In genomic region chr1:133771831-133772399, GRCm38 (mm10) we compare ENCODE assay signal across 10 mouse cellular contexts. TPM values are rescaled to one million over a fixed set of nuclear protein-coding genes. Genes with fewer than 3 reads are reported as not detected.
DNase-seq lines count a peak whose midpoint lies in the region; ATAC-seq and TF ChIP-seq lines count a peak whose summit lies in the region.
"Had no signal": no experiment of that assay in that cellular context is flagged by ENCODE, and none has a peak within 500 bp of the region (broad histone marks: within the 10 kb centered on the region; RNA-seq: fewer than 3 reads in every experiment).

No protein-coding gene starts in this region.

- 0 out of 2 replicates have a peak overlapping the region, but pooled peaks have one; percentile 31 for H3K27ac ChIP-seq in forebrain, embryonic 13.5 days
- H3K27ac ChIP-seq in forebrain, embryonic 14.5 days (ENCODE audit: low read depth, low read length), result no peak overlapping the region
- peak overlapping the region; percentile 0; the same call in 1 of the 2 replicates for H3K27ac ChIP-seq in lung, embryonic 14.5 days (ENCODE audit: low read depth)
- no peak overlapping the region for H3K27ac ChIP-seq in forebrain, embryonic 16.5 days (ENCODE audit: low read length)

- no peak for TF ChIP-seq POLR2A in myocyte (IDR thresholded peaks at IDR 0.05; ENCODE audit: insufficient read length, low read depth)

- no peak overlapping the region for H3ac ChIP-seq in myocyte (ENCODE audit: control insufficient read depth, insufficient read length)

- no peak for TF ChIP-seq CTCF in lung, embryonic 14.5 days (IDR thresholded peaks at IDR 0.05; ENCODE audit: low read depth)

- 0 out of 2 replicates have a peak, but pooled peaks cover 3% of the 10 kb centered on the region for H3K4me1 ChIP-seq in forebrain, embryonic 13.5 days
- no peaks in the 10 kb centered on the region for H3K4me1 ChIP-seq in forebrain, embryonic 14.5 days (ENCODE audit: control insufficient read depth, insufficient read depth, low read length)
- H3K4me1 ChIP-seq in lung, embryonic 14.5 days (ENCODE audit: insufficient read depth), result peaks cover 7% of the 10 kb centered on the region
- no peaks in the 10 kb centered on the region for H3K4me1 ChIP-seq in forebrain, embryonic 16.5 days (replicated peaks; ENCODE audit: control insufficient read depth, insufficient read depth, low read length)

- 82% methylated on average over 10 of the region's 10 CpGs for WGBS in forebrain, embryonic 13.5 days
- 81% methylated on average over 10 of the region's 10 CpGs for WGBS in forebrain, embryonic 14.5 days
- 46% methylated on average over 10 of the region's 10 CpGs for WGBS in lung, embryonic 14.5 days
- 76% methylated on average over 10 of the region's 10 CpGs for WGBS in forebrain, embryonic 16.5 days

- no peaks in the 10 kb centered on the region for H3K9me3 ChIP-seq in forebrain, embryonic 13.5 days (replicated peaks)
- no peaks in the 10 kb centered on the region for H3K9me3 ChIP-seq in forebrain, embryonic 14.5 days (replicated peaks; ENCODE audit: control insufficient read depth, low read length)
- H3K9me3 ChIP-seq in lung, embryonic 14.5 days (ENCODE audit: low read depth, low read length), result no peaks in the 10 kb centered on the region
- H3K9me3 ChIP-seq in forebrain, embryonic 16.5 days (ENCODE audit: control insufficient read depth, low read length), result no peaks in the 10 kb centered on the region

- peaks cover 8% of the 10 kb centered on the region for H3K79me2 ChIP-seq in myocyte (ENCODE audit: control insufficient read depth, insufficient read depth)

- H3K36me3 ChIP-seq in forebrain, embryonic 13.5 days (ENCODE audit: poor library complexity, severe bottlenecking), result no peaks in the 10 kb centered on the region
- H3K36me3 ChIP-seq in forebrain, embryonic 14.5 days (ENCODE audit: control insufficient read depth, insufficient read depth, low read length), result no peaks in the 10 kb centered on the region
- no peaks in the 10 kb centered on the region for H3K36me3 ChIP-seq in lung, embryonic 14.5 days (ENCODE audit: insufficient read depth)
- H3K36me3 ChIP-seq in forebrain, embryonic 16.5 days (ENCODE audit: control insufficient read depth, insufficient read depth), result no peaks in the 10 kb centered on the region
- H3K36me3 ChIP-seq in myocyte (ENCODE audit: control insufficient read depth, insufficient read depth), result no peaks in the 10 kb centered on the region

- no peak for DNase-seq in forebrain, embryonic 14.5 days (ENCODE audit: low spot score)
- peak; percentile 33 for DNase-seq in lung, embryonic 14.5 days
- no peak for DNase-seq in lung, postnatal 36 days
- DNase-seq in left cerebral cortex, postnatal 4 days, result no peak
- DNase-seq in urinary bladder, postnatal 4 days (ENCODE audit: low spot score in 2 of 2), result no peak
- DNase-seq: kidney, adult 18-20 months; lung, postnatal 4 days had no signal

- ATAC-seq in forebrain, embryonic 13.5 days, result no peak
- no peak for ATAC-seq in forebrain, embryonic 14.5 days
- ATAC-seq in lung, embryonic 14.5 days (ENCODE audit: insufficient read depth), result no peak
- peak; percentile 40; the same call in 1 of the 2 replicates for ATAC-seq in forebrain, embryonic 16.5 days

- no peaks in the 10 kb centered on the region for H3K27me3 ChIP-seq in forebrain, embryonic 13.5 days
- no peaks in the 10 kb centered on the region for H3K27me3 ChIP-seq in forebrain, embryonic 14.5 days (replicated peaks; ENCODE audit: control insufficient read depth, insufficient read depth, low read length)
- no peaks in the 10 kb centered on the region for H3K27me3 ChIP-seq in lung, embryonic 14.5 days (ENCODE audit: insufficient read depth, low read length)
- H3K27me3 ChIP-seq in forebrain, embryonic 16.5 days (replicated peaks; ENCODE audit: control insufficient read depth, insufficient read depth, low read length), result no peaks in the 10 kb centered on the region
- no peaks in the 10 kb centered on the region for H3K27me3 ChIP-seq in myocyte (ENCODE audit: control insufficient read depth, insufficient read depth, insufficient read length)

- no peak overlapping the region for H3K4me3 ChIP-seq in forebrain, embryonic 13.5 days
- H3K4me3 ChIP-seq in forebrain, embryonic 14.5 days (ENCODE audit: low read depth, low read length), result no peak overlapping the region
- H3K4me3 ChIP-seq in lung, embryonic 14.5 days (ENCODE audit: low read depth, low read length), result no peak overlapping the region
- H3K4me3 ChIP-seq in forebrain, embryonic 16.5 days (replicated peaks; ENCODE audit: low read length), result no peak overlapping the region
- H3K4me3 ChIP-seq in myocyte, result no peak overlapping the region

- intact Hi-C loops in left cerebral cortex, postnatal 4 days (cut with DNase I), result no loop called here

- H3K9ac ChIP-seq in forebrain, embryonic 13.5 days, result no peak overlapping the region
- H3K9ac ChIP-seq in forebrain, embryonic 14.5 days (ENCODE audit: low read length), result no peak overlapping the region
- H3K9ac ChIP-seq in lung, embryonic 14.5 days, result no peak overlapping the region
- H3K9ac ChIP-seq in forebrain, embryonic 16.5 days (replicated peaks; ENCODE audit: low read depth, low read length), result no peak overlapping the region

- no peak overlapping the region for H3K4me2 ChIP-seq in forebrain, embryonic 13.5 days
- H3K4me2 ChIP-seq in forebrain, embryonic 14.5 days (ENCODE audit: low read length), result no peak overlapping the region
- no peak overlapping the region for H3K4me2 ChIP-seq in lung, embryonic 14.5 days
- H3K4me2 ChIP-seq in forebrain, embryonic 16.5 days (ENCODE audit: low read length), result no peak overlapping the region
- peak overlapping the region; percentile 46 for H3K4me2 ChIP-seq in myocyte (ENCODE audit: low read depth)

TF ChIP-seq in myocyte, 11 proteins besides CTCF, POLR2A, EP300 and RAD21:
- no peak for TF ChIP-seq USF1 (IDR thresholded peaks at IDR 0.05; ENCODE audit: low read depth)
- TF ChIP-seq TCF3 (IDR thresholded peaks at IDR 0.05; ENCODE audit: insufficient read length, low read depth), result no peak
- TF ChIP-seq MYOG (IDR thresholded peaks at IDR 0.05; ENCODE audit: control insufficient read depth in 1 of 3, insufficient read depth in 1 of 3, insufficient read length in 2 of 3, low read depth in 2 of 3), result no peak
- TF ChIP-seq SRF (IDR thresholded peaks at IDR 0.05; ENCODE audit: control insufficient read depth, insufficient read length, low read depth), result no peak
- TF ChIP-seq E2F4 (IDR thresholded peaks at IDR 0.05; ENCODE audit: insufficient read depth), result no peak
- no peak for TF ChIP-seq REST (IDR thresholded peaks at IDR 0.05; ENCODE audit: insufficient read depth, insufficient read length)
- TF ChIP-seq MAX (IDR thresholded peaks at IDR 0.05; ENCODE audit: low read depth), result no peak
- TF ChIP-seq MYOD1 (IDR thresholded peaks at IDR 0.05; ENCODE audit: control insufficient read depth in 1 of 3, insufficient read length in 2 of 3, low read depth in 2 of 3), result no peak
- TF ChIP-seq TCF12 (IDR thresholded peaks at IDR 0.05; ENCODE audit: insufficient read depth, poor library complexity, severe bottlenecking), result no peak
- TF ChIP-seq CEBPB (IDR thresholded peaks at IDR 0.05; ENCODE audit: insufficient read depth, poor library complexity, severe bottlenecking), result no peak
- no peak for TF ChIP-seq POLR2AphosphoS2 (IDR thresholded peaks at IDR 0.05; ENCODE audit: insufficient read length, low read depth)

RNA-seq across cellular contexts. Expression of gene Atp2b4, which starts 28.9 kb away (rescaled TPM):
- 6.7 and 7.6 TPM in 2 replicates for polyA plus RNA-seq in forebrain, embryonic 13.5 days (2015; fragmentation: Nextera tagmentation; extraction: Ambion mirVana)
- 10.2 and 14.1 TPM in 2 replicates for polyA plus RNA-seq in forebrain, embryonic 14.5 days (2014; fragmentation: Nextera tagmentation; extraction: Ambion mirVana)
- polyA plus RNA-seq in lung, embryonic 14.5 days (2014; fragmentation: Nextera tagmentation; extraction: Ambion mirVana), result 11.2 and 12.7 TPM in 2 replicates
- 9.3 and 11.1 TPM in 2 replicates for polyA plus RNA-seq in forebrain, embryonic 16.5 days (2015; fragmentation: Nextera tagmentation; extraction: Ambion mirVana)
- polyA plus RNA-seq in myocyte (2012; fragmentation: generic; extraction: Trizol), result 28.1 TPM
- 100 to 1,000 TPM; 110 to 134 TPM for total RNA-seq in left cerebral cortex, postnatal 4 days (2021)

Comparison
In these comparisons a context has a peak if more than half of its experiments do, and no peak if none do; other contexts are left out.
1. H3K27ac ChIP-seq: peak in forebrain, embryonic 13.5 days (single experiment) and lung, embryonic 14.5 days (single experiment); none in forebrain, embryonic 14.5 days (single experiment) and forebrain, embryonic 16.5 days (single experiment).